Mouse (Mus musculus) left cerebral cortex, adult 8-10 months (tissue): ENCODE data around the gene Gm20388. TPM values are rescaled to one million over a fixed set of nuclear protein-coding genes. Genes with fewer than 3 reads are reported as not detected.
"Not testable (repeated sequence)": the region's sequence is repeated elsewhere in the genome, so short reads cannot be mapped to it uniquely, and the experiment has no call there.

Experiments used
- DNase-seq, 2 experiments: peaks; one replicate each; pipeline ENCODE4 v3.0.0; 2022; ENCODE audit warnings: low spot score in 2 of 2
- total RNA-seq, 4 experiments: library from RNA; stranded (reverse); gene quantifications; 2 replicates each; pipeline ENCODE4 v1.2.4; 2022

The Gm20388 gene
- total RNA-seq, 4 experiments from 2014 or later: 10.4 to 20.8 (median 16.4) TPM

DNA sequence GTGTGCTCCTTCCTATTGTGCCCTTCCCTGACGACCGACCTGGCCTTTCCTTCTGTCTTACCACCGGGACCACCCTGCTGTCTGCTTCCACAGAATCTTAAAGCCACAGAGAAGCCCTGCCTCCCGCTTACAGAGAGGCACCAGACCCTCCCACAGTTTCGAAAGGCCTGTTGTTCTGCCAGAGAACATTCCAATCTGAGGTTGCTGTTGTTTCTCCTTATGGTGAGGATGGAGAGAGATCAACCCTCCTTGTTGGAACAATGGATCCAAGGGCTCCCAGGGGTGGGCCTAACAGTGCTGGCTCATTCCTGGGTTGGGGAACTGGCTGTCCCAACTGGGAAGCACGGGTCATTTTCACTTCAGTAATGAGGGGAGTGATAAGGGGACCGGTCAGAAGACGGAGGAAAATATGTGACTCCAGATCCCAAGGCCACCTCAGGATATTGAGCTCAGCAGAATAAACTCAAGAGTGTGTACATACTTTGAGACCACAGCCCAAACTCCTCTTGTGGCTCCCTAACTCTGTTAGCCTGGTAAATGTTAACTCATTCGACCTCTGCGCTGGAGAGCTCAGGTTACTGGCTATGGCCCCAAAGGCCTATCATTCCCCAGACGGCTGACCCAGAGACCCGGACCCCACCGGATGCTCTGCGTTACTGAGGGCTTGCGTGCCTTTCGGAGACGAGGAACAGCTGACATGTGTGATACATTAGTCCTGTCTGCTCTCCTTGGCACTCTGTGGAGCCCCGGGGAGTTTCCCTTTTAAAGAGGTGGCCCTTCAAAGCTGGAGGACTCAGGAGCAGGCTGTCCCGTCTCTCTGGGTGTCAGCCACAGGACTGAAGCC, 3275.1 kb downstream of the Gm20388 start, which contains the start of gene Dpep1:
TSS of gene Dpep1 (plus strand) at position 677 of the 844 bp plus-strand sequence.
- no peak for DNase-seq

DNA sequence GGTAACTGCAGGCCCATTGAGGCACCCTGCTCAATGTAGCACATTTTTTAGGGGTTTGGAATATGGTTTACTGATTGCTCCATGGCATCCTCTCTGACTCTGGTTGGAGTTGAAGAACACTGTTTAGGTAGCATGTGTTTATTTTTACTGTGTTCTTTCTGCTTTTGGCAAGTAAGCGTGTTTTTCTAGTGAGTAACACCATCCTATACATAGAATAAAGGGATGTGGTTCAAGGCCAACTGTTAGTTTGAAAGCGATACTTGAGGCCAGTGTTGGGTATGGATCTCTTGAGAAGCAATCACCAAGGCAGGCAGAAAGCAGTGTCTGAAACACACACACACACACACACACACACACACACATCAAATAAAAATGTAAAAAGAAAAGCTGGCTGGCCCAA, 3277.4 kb downstream of the Gm20388 start:
- no peak for DNase-seq

DNA sequence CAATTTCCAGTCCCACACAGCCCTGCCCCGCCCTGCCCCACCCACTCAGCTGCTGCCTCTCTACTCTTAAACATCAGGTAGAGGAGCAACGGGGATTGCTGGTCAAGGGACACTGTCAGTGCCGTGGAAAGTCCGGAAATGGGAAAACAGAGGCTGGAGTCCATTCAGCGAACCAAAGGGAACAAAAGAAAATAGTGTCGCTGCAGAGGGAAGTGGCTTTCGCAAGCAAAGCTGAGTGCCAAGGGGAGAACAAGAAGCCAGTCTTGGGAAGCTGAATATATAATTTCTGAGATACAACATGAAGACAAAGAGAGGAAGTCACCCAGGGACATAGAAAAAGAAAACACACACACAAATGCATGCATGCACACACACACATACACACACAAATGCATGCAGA, 3278.2 kb downstream of the Gm20388 start:
- DNase-seq: no peak

DNA sequence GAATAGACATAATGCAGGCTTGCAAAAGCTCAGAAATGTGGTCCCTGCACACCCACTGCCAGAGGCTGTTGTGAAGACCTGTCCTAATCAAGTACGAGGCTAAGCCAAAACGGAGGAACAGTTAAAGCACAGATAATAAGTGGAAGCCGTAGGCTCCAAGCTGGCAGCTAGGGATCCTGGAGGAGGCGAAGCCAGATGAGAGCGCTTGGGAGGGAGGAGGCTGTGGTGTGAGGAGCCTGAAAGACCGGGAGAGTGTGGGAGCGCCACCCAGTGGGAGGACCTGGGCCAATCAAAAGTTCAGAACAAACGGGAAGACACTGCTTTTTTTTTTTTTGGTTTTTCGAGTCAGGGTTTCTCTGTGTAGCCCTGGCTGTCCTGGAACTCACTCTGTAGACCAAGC, 3280.0 kb downstream of the Gm20388 start:
- DNase-seq: peak; percentile 62

DNA sequence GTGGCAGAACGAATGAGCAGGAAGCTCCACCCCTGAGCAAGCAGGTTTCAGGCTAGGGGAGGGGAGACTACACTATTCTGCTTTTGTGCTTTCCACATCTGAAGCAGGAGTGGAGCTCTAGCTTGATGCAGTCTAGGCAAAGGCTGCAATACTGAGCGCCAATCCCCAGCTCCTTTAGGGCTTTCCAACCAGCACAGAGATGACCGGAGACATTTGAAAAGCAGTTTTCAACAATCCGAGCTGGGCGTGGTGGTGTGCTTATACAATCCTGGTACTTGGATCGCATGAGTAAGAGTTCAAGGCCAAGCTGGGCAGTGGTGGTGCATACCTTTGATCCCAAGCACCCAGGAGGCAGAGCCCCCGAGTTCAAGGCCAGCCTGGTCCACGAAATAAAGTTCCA, 3281.3 kb downstream of the Gm20388 start:
- DNase-seq: no peak

DNA sequence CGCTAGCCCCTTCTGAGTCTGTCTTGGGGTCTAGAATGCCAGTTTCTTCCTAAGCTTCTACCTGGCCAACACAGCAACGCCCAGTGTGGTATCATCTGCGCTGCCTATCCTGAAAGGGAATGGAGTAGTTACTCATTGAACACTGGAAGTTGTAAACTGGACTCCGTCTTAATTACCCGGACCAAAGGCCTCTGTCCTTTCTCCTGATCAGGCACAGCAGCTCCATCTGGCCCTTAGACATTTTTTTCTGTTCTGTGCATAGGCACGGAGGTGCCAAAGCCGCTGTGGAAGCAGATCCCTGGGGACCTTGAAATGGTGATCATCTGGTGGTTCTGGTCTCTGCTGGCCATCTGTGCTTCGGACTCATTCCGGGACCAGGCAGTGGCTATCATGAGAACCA, 3283.1 kb downstream of the Gm20388 start:
- no peak for DNase-seq

DNA sequence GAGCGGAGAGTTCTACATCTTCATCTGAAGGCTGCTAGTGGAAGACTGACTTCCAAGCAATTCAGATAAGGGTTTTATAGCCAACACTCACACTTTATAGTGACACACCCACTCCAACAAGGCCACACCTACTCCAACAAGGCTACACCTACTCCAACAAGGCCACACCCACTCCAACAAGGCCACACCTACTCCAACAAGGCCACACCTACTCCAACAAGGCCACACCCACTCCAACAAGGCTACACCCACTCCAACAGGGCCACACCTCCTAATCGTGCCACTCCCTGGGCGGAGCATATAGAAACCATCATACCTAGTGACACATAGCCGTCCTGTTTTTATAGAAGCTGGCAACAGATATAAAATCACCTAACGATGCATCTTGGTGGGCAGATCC, 3286.4 kb downstream of the Gm20388 start:
- DNase-seq: not testable (repeated sequence)

DNA sequence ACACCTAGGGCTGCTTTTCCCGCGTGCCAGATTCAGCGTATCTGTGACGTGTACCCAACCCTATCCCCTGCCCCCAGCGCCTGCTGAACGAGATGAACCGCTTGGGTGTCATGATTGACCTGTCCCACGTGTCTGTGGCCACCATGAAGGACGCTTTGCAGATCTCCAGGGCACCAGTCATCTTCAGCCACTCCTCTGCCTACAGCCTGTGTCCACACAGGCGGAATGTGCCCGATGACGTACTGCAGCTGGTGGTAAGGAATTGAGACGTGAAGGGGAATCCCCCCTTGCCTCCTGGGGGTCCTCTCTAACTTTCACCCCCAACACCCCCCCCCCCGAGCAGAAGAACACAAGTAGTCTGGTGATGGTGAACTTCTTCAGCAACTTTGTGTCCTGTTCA, 3289.2 kb downstream of the Gm20388 start:
- no peak for DNase-seq

DNA sequence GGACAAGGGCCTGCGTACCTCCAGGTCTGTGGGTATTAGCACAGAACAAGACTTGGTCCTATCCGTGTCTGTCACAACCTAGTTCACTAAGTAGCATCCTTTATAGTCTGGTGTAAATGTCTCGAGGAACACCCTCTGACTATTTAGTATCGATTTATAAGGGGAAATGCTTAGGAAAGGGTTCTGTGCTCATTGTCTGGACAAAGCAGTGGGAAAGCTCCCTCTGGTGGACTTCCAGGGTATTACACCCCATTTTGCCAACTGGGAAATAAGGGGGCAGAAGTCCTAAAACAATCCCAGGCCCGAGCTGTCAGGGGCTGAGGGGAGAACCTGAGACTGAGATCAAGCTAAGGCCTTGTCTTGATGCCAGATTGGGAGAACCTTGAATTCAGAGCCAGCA, 3291.6 kb downstream of the Gm20388 start:
- DNase-seq: peak in 1 of 2 experiments; percentile 64

DNA sequence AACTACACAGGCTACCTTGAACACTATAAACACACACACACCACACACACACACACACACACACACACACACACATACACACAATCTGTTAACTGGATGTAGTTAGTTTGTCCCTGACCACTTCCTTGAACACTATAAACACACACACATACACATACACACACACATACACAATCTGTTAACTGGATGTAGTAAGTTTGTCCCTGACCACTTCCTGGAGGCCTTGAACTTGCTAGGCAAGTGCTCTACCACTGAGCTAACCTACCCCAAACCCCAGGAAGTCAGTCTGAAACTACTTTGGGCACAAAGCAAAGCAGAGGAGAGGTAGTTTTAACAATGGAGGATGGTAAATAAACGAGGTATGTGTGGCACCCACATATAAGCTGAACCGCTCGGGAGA, 3292.9 kb downstream of the Gm20388 start:
- DNase-seq: no peak

DNA sequence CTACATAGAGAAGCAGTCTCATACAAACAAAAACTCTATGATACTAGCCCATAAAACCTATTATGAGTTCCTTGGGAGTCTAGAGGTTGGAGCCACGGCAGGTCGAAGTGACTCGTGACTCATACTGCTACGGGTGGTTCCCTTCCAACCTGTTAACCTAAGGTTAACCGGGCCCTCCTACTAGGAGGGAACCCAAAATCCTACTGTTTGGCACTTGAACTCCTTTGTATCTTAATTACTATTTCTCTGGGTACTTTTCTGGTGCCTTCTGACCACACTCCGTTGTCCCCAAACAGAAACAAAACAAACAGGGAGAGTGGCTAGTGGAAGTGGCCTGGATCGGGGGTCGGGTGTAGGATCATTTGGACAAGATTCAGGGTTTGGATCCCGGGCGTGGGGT, 3301.2 kb downstream of the Gm20388 start:
- DNase-seq: no peak

DNA sequence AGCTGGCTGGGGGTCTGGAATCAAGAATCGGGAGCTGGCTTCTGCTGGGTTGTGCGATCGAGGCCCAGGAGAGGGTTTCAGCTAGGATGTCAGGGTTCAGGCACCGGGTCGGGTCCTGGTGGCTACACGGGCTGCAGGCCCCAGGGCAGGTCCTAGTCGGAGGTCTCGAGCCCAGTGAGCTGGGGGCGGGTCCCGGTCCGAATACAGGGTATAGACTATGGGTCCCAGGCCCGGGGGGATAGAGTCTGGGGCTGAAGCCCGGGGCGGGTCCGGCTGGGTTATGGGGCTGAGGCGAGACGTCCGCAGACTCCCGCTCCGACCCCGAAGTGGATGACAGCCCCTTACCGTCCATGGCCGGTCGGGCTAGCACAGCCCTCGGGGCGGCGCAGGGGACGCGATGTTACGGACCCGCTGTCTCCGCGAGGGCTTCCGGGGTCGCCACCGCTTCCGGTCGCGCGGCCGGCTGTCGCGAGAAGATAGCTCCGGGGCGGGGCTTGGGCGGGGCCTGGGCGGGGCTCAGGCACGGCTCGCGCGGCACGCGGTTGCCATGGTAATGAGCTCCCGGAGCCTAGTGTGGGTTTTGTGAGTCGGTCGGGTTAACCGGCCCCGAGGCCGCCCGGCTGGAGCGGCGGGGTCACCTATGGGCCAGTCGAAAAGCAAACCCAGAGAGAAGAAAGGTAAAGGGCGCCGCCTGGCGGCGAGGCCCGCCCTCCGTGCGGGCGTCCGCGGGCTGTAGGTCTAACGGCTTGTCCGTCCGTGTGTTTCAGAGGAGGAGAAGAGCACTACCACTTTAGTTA, 3301.9 kb downstream of the Gm20388 start, which contains the start of the genes Chmp1a and Spata33:
TSS of gene Chmp1a (minus strand) at position 443 of the 797 bp plus-strand sequence.
TSS of gene Spata33 (plus strand) at position 512 of the 797 bp plus-strand sequence.
- DNase-seq: peak; percentile 72 to 87

DNA sequence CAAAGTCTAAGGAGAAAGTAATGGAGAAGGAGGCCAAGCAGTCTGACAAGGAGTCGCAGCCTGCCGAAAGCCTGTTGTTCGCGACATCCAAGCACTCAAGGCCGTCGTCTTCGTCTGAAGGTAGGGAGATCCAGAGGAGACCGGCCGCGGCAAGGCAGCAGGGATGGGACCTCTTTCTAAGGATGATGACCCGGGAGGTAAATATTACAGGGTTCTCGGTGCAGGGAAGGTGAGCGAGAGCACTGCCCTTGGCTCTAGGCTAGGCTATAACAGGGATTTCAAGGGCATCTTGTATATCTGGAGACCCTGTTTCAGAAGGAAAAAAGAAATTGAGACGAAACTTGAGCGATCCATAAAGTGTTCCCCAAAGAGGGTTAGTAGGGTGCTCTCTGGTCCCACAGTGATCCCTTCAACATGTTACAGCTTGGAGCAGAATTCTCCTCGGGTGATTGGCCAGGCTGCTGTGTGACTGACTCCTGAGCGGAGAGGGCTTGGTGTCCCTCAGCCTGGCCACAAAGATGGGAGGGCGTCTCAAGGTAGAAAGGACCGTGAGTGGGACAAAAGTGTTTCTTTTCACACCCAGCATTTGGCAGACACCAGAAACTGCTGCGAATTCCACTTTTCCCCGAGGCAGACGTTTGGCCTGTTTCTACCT, 3302.6 kb downstream of the Gm20388 start:
- DNase-seq: no peak

DNA sequence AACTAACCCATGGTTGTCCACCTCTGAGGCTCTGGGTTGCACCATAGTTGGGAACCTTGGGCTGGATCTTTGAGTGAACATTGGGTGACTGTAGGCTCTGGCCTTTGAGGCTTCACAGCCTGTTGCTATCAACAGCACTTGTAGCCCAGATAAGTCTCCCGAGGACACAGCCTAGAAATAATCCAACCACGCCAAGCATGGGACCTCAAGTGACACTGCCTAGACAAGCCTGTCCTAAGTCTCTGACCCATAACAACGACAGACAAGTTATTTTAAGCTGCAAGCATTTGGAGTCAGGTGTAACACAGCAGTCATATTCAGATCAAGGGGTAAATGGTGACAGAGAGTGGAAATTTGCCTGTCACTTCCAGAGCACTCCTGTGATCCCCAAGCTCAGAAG, 3304.8 kb downstream of the Gm20388 start:
- DNase-seq: no peak

DNA sequence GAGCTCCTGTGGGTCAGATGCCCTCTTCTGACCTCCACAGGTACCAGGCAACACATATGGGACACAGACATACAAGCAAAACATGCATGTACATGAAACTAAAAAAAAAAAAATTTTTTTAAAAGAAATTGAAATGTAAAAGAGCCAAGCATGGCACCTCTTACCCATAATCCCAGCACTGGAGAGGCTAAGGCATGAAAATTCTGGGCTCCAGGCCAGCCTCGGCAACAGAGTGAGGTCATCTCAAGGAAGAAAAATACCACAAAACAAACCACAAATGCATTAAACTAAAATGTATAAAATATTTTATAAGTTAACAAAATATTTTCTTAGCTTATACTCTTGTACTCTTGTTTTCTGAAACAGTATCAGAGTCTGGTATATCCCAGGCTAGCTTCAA, 3310.3 kb downstream of the Gm20388 start:
- DNase-seq: no peak

DNA sequence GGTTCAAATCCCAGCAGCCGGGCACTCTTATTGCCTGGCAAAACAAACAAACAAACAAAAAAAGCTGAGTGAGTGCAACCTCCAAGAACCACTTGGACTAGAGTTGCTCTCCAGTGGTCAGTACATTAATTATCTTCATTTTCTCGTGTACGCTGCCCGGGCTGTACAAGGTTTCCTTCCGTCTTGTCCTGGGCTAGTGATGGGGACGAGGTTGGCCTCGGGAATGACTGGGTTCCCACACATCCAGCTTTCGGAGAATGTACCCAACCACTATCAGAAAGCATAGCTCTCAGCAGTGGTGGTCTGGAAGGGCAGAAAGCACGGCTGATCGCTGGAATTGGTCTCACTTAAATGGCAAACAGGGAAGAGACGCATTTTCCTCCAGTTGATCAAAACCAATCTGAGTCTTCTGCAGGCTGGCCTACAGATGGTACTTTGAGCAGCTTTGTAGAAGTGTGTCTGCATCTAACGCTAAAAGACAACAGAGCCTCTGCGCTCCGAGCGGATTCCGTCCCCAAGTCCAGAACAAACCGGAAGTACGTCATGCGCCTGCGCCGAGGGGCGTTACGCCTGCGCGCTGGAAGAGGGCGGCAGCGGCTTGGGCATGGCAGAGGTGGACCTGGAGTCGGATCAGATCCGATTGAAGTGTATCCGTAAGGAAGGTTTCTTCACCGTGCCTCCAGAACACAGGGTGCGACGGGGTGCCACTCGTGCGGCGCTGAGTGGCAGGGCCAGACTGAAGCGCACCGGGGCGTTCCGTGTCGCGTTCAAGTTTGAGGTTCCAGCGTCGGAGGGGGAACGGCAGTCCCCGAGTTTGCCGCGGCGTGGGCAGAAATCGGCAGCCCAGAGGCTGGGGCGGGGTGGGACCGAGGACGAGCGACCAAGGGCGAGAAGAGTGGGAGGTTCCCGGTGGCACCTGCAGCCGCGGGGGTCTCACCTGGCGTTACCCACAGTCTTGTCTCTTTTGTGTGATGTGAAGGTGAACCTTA, 3313.9 kb downstream of the Gm20388 start, which contains the start of gene Cdk10:
TSS of gene Cdk10 (plus strand) at position 565 of the 989 bp plus-strand sequence.
- DNase-seq: peak; percentile 89 to 95

DNA sequence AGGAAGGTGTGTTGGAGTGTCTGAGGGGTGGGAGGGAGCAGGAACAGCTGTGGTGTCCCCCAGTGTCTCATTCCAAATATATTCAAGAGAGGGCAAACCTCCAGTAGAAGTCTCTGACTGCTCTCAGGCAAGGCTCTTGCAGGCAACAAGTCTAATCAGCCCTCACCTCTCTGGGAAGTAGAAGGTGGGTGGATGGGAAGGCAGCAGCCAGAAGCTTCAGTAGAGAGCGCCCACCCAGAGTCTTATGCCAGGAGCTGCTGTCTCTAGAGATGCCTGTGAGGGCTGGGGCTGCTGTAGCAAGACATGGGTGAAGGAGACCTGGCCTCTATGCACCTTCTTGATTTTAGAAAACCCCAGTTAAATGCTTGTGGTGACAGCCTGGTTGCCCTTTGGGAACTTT, 3317.8 kb downstream of the Gm20388 start:
- peak in 1 of 2 experiments; percentile 41 for DNase-seq

DNA sequence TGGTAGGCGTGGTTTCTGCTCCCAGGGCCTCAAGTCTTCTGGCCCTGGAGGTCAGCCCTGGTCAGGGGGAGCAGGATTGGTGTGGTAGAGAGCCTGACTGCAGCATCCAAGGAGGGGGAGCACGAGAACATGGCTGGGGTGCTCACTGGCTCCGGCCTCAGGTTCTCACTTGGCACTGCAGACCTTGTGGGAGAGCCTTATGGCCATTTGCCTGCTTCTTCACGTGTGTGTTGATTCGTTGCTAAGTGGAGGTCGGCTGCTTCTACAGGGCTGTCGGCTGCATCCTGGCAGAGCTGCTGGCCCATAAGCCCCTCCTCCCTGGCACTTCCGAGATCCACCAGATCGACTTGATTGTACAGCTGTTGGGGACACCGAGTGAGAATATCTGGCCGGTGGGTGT, 3319.7 kb downstream of the Gm20388 start:
- not testable (repeated sequence) for DNase-seq

DNA sequence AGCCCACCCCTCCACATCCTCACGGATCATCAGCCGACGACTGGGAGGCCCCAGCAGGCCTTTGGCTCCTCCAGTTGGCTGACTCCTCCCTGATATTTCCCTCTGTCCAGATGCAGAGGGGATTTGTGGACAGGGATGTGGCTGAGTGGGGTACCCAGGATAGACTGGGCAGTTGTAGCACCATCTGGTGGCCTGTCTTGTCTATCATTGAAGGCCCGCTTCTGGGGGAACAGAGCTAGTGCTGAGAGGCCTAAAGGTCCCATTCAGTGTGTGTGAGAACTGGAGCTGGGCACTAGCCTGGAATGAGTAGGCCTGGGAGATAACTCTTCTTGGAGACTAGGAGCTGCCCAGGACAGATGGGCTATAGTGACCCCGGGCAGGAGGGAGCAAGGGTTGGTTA, 3321.1 kb downstream of the Gm20388 start:
- no peak for DNase-seq

DNA sequence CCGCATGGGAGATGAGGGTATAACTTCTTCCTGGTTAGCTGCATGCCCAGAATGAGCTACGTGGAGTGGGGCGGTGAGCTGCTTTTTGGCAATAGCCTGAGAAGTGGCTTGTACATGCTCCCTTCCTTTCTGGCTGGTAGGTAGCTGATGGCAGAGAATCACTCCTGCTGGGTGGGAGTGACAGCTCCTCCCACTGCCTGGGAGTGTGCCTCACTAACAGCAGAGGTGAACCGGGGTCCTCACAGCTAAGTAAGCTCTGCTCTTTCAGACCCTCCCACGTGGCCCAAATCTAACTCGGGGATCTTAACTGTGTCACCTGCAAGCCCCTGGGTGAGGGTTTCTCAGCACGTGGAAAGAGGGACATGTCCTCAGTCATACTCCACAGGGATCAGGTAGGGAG, 3321.9 kb downstream of the Gm20388 start:
- DNase-seq: peak in 1 of 2 experiments; percentile 55
